Mouse (Mus musculus) heart, embryonic 12.5 days (tissue): ENCODE data around the gene Reps2. TPM values are rescaled to one million over a fixed set of nuclear protein-coding genes. Genes with fewer than 3 reads are reported as not detected.

Experiments
- ATAC-seq: fragments of 200-750 bp; cut with Nextera tagmentation; 2 replicates; pipeline ENCODE4 v1.8.0; 2017; ENCODE audit warnings: moderate TSS enrichment, moderate library complexity; ENCODE audit not compliant: insufficient number of reproducible peaks, low FRiP score
- H3K27ac ChIP-seq: fragments of 300-500 bp; sonication (generic); 2 replicates; pipeline ENCODE4 v1.5.1; 2016; ENCODE audit warnings: mild to moderate bottlenecking, moderate library complexity; ENCODE audit not compliant: poor library complexity, severe bottlenecking
- H3K27me3 ChIP-seq: fragments of 300-500 bp; sonication (generic); replicated peaks from 2 replicates; pipeline ENCODE4 v1.6.1; 2016; ENCODE audit warnings: mild to moderate bottlenecking, moderate library complexity
- H3K36me3 ChIP-seq: fragments of 300-500 bp; sonication (generic); 2 replicates; pipeline ENCODE4 v1.6.1; 2016; ENCODE audit warnings: mild to moderate bottlenecking, moderate library complexity
- H3K4me1 ChIP-seq: fragments of 300-500 bp; sonication (generic); replicated peaks from 2 replicates; pipeline ENCODE4 v1.6.1; 2016; ENCODE audit warnings: mild to moderate bottlenecking
- H3K4me2 ChIP-seq: fragments of 300-500 bp; sonication (generic); 2 replicates; pipeline ENCODE4 v1.6.1; 2016; ENCODE audit warnings: mild to moderate bottlenecking, moderate library complexity
- H3K4me3 ChIP-seq: fragments of 300-500 bp; sonication (generic); 2 replicates; pipeline ENCODE4 v1.5.1; 2016; ENCODE audit warnings: mild to moderate bottlenecking
- H3K9ac ChIP-seq: fragments of 300-500 bp; sonication (generic); 2 replicates; pipeline ENCODE4 v1.6.1; 2016; ENCODE audit warnings: mild to moderate bottlenecking, moderate library complexity
- H3K9me3 ChIP-seq: fragments of 300-500 bp; sonication (generic); replicated peaks from 2 replicates; pipeline ENCODE4 v1.6.1; 2016; ENCODE audit warnings: mild to moderate bottlenecking, moderate library complexity
- WGBS: fragments of 180-500 bp; shearing (Covaris S2); methylation state at CpG from one replicate; pipeline ENCODE4 v1.1.7; 2016; 5-methylcytosine and 5-hydroxymethylcytosine counted together
- polyA plus RNA-seq: library from polyadenylated mRNA; unstranded; fragments of >200 nt; fragmentation: Nextera tagmentation; extraction: Ambion mirVana; gene quantifications from 2 replicates; pipeline ENCODE4 v1.2.1, GENCODE M21; 2016

The Reps2 gene
- polyA plus RNA-seq, 1 experiment from 2014 or later: 0.52 TPM

- Histone ChIP-seq H3K27me3 (peaks cover 3% of the 10 kb centered on the region; the same call in 1 of the 2 replicates), H3K36me3 (no peaks in the 10 kb centered on the region), H3K4me1 (no peaks in the 10 kb centered on the region), H3K9me3 (no peaks in the 10 kb centered on the region), H3K4me2 (no peak overlapping the region), H3K27ac (no peak overlapping the region), H3K4me3 (no peak overlapping the region), H3K9ac (no peak overlapping the region)
- no peak for ATAC-seq
- WGBS: 72% methylated on average over 5 of the region's 5 CpGs
These were observed 210.5 kb downstream of the Reps2 start for GRCm38 (mm10) chrX:162432776-162433543.

DNA sequence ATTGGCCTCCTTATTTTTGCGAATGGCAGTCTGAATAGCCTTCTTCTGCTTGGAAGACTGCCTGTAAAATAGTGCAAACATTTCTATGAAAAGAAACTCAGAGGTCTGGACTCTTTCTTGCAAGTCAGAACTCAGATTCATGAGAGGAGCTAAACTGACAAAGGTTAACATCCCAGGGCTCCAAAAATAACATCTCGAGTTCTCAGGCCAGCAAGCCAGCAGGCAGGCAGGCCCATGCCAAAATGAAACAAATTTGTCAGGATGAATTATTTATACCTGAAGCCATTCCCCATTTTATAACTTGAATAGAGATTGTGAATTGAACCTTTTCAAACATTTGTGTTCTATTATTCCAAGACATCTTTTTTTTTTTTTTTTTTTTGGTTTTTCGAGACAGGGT lies 215.8 kb downstream of the Reps2 start:
- Histone ChIP-seq H3K36me3 (no peaks in the 10 kb centered on the region), H3K9ac (no peak overlapping the region), H3K27ac (no peak overlapping the region), H3K9me3 (no peaks in the 10 kb centered on the region), H3K27me3 (no peaks in the 10 kb centered on the region), H3K4me1 (no peaks in the 10 kb centered on the region), H3K4me2 (no peak overlapping the region), H3K4me3 (no peak overlapping the region)
- WGBS: 68% methylated on average over 2 of the region's 3 CpGs
- no peak for ATAC-seq

DNA sequence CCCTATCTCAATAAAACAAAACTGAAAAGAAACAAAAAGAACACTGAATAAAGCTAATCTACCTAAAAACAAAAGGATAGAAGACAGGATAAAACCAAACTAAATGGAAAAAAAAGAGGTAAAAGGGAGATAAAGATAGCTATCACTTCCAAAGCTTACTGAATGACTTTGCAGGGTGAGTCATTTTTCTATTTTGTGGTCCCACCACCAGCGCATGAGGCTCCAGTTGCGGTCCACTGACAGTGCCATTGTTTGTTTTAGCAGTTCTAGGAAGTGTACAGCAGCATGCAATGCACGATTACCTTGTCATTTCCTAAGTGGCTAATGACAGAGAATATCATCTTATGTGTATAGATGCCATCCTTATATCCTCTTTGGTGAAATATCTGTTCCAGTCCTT lies 224.0 kb downstream of the Reps2 start:
- Histone ChIP-seq H3K4me2 (no peak overlapping the region), H3K9me3 (no peaks in the 10 kb centered on the region), H3K27ac (no peak overlapping the region), H3K9ac (no peak overlapping the region), H3K27me3 (no peaks in the 10 kb centered on the region), H3K4me1 (no peaks in the 10 kb centered on the region), H3K4me3 (no peak overlapping the region), H3K36me3 (no peaks in the 10 kb centered on the region)
- 71% methylated on average over 3 of the region's 3 CpGs for WGBS
- no peak for ATAC-seq

DNA sequence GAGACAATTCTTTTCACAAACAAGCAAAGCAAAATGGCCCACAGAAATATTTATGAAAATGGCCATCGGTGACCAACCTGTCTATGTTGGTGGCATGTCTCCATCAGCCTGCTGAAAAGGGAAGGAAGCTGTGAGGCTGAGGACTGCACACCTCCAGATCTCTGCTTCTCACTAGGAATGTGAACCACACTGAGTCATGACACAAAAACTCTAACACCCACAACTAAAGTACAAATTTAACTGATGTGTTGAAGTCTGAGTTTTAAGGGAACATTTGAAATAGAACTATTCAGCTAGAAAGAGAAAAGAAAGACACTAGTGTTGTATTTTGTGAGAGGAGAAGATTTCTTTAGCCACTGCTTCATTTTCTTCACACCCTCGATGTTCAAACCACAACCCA lies 230.3 kb downstream of the Reps2 start:
- WGBS: 82% methylated on average over 2 of the region's 2 CpGs
- Histone ChIP-seq H3K27me3 (no peaks in the 10 kb centered on the region), H3K9me3 (no peaks in the 10 kb centered on the region), H3K4me3 (no peak overlapping the region), H3K4me2 (no peak overlapping the region), H3K9ac (no peak overlapping the region), H3K4me1 (no peaks in the 10 kb centered on the region), H3K36me3 (no peaks in the 10 kb centered on the region), H3K27ac (no peak overlapping the region)
- ATAC-seq: no peak

GRCm38 (mm10) chrX:162407291-162407690 lies 236.2 kb downstream of the Reps2 start:
- H3K27me3 ChIP-seq: 0 out of 2 replicates have a peak, but pooled peaks cover 3% of the 10 kb centered on the region
- WGBS: 84% methylated on average over 4 of the region's 4 CpGs
- ATAC-seq: no peak

DNA sequence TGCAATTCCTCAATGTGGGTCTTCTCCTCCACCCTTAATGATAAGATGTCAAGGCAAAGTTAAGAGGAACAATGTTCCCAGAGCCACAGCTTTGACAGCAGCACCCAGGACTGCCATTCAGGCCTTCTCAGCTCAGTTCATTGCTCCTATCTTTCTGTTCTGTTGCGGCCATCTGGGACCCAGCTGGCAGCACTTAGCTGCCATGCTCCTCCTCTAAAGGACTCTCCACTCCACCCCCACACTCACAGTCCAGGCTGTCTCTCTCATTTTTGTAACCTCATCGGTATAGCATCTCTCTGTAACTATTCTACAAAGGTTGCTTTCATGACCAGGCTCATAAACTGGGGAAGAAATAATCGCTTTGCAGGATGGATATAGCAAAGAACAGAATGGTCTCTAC lies 241.0 kb downstream of the Reps2 start:
- Histone ChIP-seq H3K4me3 (no peak overlapping the region), H3K36me3 (no peaks in the 10 kb centered on the region), H3K9me3 (no peaks in the 10 kb centered on the region), H3K27ac (no peak overlapping the region), H3K27me3 (0 out of 2 replicates have a peak, but pooled peaks cover 5% of the 10 kb centered on the region), H3K9ac (no peak overlapping the region), H3K4me1 (no peaks in the 10 kb centered on the region), H3K4me2 (no peak overlapping the region)
- ATAC-seq: no peak
- 63% methylated on average over 3 of the region's 3 CpGs for WGBS

More at GRCm38 (mm10) chrX:162407291-162407690, 236.2 kb downstream of the Reps2 start:
- no peaks in the 10 kb centered on the region for H3K4me1 ChIP-seq
- H3K4me3 ChIP-seq: no peak overlapping the region
- no peak overlapping the region for H3K27ac ChIP-seq
- H3K9ac ChIP-seq: no peak overlapping the region
- H3K4me2 ChIP-seq: no peak overlapping the region
- no peaks in the 10 kb centered on the region for H3K9me3 ChIP-seq
- no peaks in the 10 kb centered on the region for H3K36me3 ChIP-seq

DNA sequence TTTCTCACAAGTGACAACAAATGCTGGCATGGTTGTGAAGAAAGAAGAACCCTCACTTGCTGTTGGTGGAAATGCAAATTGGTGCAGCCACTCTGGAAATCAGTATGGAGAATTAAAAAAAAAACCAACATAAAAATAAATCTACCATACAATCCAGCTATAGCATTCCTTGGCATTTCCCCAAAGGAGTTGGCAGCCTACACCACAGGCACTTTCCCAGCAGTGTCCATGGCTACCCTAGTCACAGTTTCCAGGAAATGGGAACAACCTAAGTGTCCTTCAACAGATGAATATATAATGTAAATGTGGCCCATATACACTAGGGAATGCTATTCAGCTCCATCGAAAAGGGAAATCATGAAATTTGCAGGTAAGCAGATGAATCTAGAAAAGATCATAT lies 262.7 kb downstream of the Reps2 start:
- H3K9me3 ChIP-seq: no peaks in the 10 kb centered on the region
- 85% methylated on average over 1 of the region's 1 CpGs for WGBS
- H3K9ac ChIP-seq: no peak overlapping the region
- H3K4me1 ChIP-seq: no peaks in the 10 kb centered on the region
- no peak overlapping the region for H3K4me2 ChIP-seq
- H3K27me3 ChIP-seq: no peaks in the 10 kb centered on the region
- no peaks in the 10 kb centered on the region for H3K36me3 ChIP-seq
- ATAC-seq: no peak
- H3K27ac ChIP-seq: no peak overlapping the region
- no peak overlapping the region for H3K4me3 ChIP-seq

GRCm38 (mm10) chrX:162363206-162363605 lies 280.2 kb downstream of the Reps2 start:
- WGBS: 45% methylated on average over 2 of the region's 2 CpGs
- no peak for ATAC-seq
- H3K9ac ChIP-seq: no peak overlapping the region

More at GRCm38 (mm10) chrX:162363206-162363605, 280.2 kb downstream of the Reps2 start:
- no peaks in the 10 kb centered on the region for H3K4me1 ChIP-seq
- H3K36me3 ChIP-seq: no peaks in the 10 kb centered on the region
- no peak overlapping the region for H3K4me3 ChIP-seq
- no peak overlapping the region for H3K4me2 ChIP-seq
- H3K27me3 ChIP-seq: 0 out of 2 replicates have a peak, but pooled peaks cover 3% of the 10 kb centered on the region
- H3K9me3 ChIP-seq: no peaks in the 10 kb centered on the region
- no peak overlapping the region for H3K27ac ChIP-seq

Other genes with a start within 250 kb of the Reps2 start
- gene Rbbp7, start 116.8 kb upstream of the Reps2 start, polyA plus RNA-seq: 414 and 428 TPM in 2 replicates
- 10.8 and 12.1 TPM in 2 replicates for gene Txlng, start 185.8 kb upstream of the Reps2 start, polyA plus RNA-seq
- 30.6 and 32.4 TPM in 2 replicates for gene Syap1, start 244.8 kb upstream of the Reps2 start, polyA plus RNA-seq